Mouse (Mus musculus) neural tube, embryonic 12.5 days (tissue): ENCODE data around the gene Foxp4. TPM values are rescaled to one million over a fixed set of nuclear protein-coding genes. Genes with fewer than 3 reads are reported as not detected.

Source experiments
- ATAC-seq: fragments of 200-750 bp; cut with Nextera tagmentation; 2 replicates; pipeline ENCODE4 v1.8.0; 2017; ENCODE audit warnings: low read depth, mild to moderate bottlenecking, moderate TSS enrichment, moderate library complexity; ENCODE audit not compliant: low FRiP score
- H3K27ac ChIP-seq: fragments of 300-500 bp; sonication (generic); 2 replicates; pipeline ENCODE4 v1.5.1; 2016
- H3K27me3 ChIP-seq: fragments of 300-500 bp; sonication (generic); replicated peaks from 2 replicates; pipeline ENCODE4 v1.6.1; 2016; ENCODE audit warnings: mild to moderate bottlenecking
- H3K36me3 ChIP-seq: fragments of 300-500 bp; sonication (generic); 2 replicates; pipeline ENCODE4 v1.6.1; 2016; ENCODE audit warnings: mild to moderate bottlenecking
- H3K4me1 ChIP-seq: fragments of 300-500 bp; sonication (generic); 2 replicates; pipeline ENCODE4 v1.6.1; 2016
- H3K4me2 ChIP-seq: fragments of 300-500 bp; sonication (generic); replicated peaks from 2 replicates; pipeline ENCODE4 v1.6.1; 2016; ENCODE audit warnings: mild to moderate bottlenecking
- H3K4me3 ChIP-seq: fragments of 300-500 bp; sonication (generic); 2 replicates; pipeline ENCODE4 v1.5.1; 2016
- H3K9ac ChIP-seq: fragments of 300-500 bp; sonication (generic); 2 replicates; pipeline ENCODE4 v1.6.1; 2016; ENCODE audit warnings: mild to moderate bottlenecking
- H3K9me3 ChIP-seq: fragments of 300-500 bp; sonication (generic); 2 replicates; pipeline ENCODE4 v1.6.1; 2016; ENCODE audit warnings: mild to moderate bottlenecking
- WGBS: fragments of 180-500 bp; shearing (Covaris S2); methylation state at CpG from one replicate; pipeline ENCODE4 v1.1.7; 2016; 5-methylcytosine and 5-hydroxymethylcytosine counted together
- polyA plus RNA-seq: library from polyadenylated mRNA; unstranded; fragments of >200 nt; fragmentation: Nextera tagmentation; extraction: Ambion mirVana; gene quantifications from 2 replicates; pipeline ENCODE4 v1.2.1, GENCODE M21; 2016

Gene Foxp4
- polyA plus RNA-seq, 1 experiment from 2014 or later: 31.8 TPM

GRCm38 (mm10) chr17:47923678-47924382 lies 615 bp downstream of the Foxp4 start:
- Histone ChIP-seq H3K9ac (peak overlapping the region; percentile 91), H3K4me1 (peaks cover 58% of the 10 kb centered on the region), H3K4me2 (peak overlapping the region; percentile 98), H3K36me3 (peaks cover 5% of the 10 kb centered on the region; the same call in 1 of the 2 replicates), H3K4me3 (peak overlapping the region; percentile 88), H3K9me3 (no peaks in the 10 kb centered on the region), H3K27ac (peak overlapping the region; percentile 72), H3K27me3 (no peaks in the 10 kb centered on the region)
- under 1% methylated on average over 64 of the region's 65 CpGs for WGBS
- peak; percentile 38 for ATAC-seq

DNA sequence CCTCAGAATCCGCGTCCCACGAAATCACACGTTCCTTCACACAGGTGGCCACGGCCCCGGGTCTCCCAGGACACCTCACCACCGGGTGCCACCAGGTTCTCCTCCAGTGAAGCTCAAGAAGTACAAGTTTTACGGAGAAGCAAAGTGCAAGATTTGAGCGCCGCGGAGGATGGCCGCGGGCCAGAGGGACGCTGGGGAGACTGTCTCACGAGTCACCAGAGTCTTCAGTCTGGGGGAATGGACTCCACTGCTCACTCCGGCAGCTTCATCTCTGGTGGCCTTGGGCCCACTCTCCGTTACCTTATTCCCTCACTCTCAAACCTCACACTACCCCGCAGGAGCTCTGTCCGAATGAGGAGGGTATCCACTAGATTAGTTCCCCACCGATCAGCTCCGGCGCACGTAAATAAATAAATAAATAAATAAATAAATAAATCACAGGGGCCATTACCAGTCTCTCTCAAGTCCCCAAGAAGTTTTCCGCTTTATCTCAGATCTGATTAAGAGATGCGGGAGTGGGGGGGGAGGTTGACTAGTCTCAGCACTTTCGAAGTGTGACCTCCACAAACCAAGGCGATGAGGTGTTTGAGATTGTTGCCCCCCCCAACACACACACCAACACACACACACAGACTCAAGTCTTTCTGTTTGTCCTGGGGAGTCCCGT lies 1.3 kb downstream of the Foxp4 start:
- Histone ChIP-seq H3K4me3 (peak overlapping the region; percentile 88), H3K4me2 (peak overlapping the region; percentile 98), H3K9me3 (no peaks in the 10 kb centered on the region), H3K36me3 (peaks cover 5% of the 10 kb centered on the region; the same call in 1 of the 2 replicates), H3K27ac (no peak overlapping the region), H3K9ac (peak overlapping the region; percentile 91), H3K27me3 (no peaks in the 10 kb centered on the region), H3K4me1 (peaks cover 62% of the 10 kb centered on the region)
- WGBS: under 1% methylated on average over 28 of the region's 28 CpGs
- no peak for ATAC-seq

DNA sequence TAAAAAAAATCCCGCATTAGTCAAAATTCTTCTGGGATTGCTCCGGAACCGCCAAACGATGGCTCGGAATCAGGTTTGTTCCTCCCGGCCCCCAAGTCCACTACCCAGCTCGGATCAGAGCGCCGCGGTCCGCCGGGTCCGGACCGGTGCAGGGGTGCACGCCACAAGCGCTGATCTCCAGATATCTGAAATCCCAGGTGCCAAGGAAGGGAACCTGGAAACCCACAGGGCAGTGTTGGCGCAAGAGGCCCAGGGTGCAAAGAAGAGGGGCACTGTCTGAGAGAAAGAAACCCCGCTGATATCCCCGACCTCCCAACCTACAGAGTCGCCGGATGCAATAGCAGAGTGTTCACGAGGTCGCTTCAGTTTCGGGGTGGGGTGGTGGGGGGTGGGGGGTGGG lies 1.9 kb downstream of the Foxp4 start:
- H3K4me2 ChIP-seq: peak overlapping the region; percentile 98
- H3K27me3 ChIP-seq: no peaks in the 10 kb centered on the region
- no peak overlapping the region for H3K27ac ChIP-seq

DNA sequence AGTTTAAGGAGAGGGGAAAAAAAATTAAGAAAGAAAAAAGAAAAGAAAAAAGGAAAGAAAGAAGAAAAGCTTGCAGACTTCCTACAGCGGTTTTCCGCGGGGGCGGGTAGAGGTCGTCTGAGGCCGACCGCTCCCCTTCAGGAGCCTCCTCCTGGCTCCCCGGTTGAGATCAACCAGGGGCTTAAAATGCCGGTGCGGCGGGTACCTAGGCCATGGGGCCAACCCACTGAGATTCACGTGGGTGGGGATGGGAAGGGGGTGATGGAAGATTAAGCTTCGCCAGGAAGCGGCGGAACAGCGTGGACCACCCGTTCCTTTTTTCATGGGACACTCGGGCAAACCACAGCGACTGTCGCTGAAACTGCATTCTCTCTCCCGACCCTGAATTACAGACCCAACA lies 2.3 kb downstream of the Foxp4 start:
- H3K9ac ChIP-seq: peak overlapping the region; percentile 91
- H3K4me2 ChIP-seq: peak overlapping the region; percentile 98
- 1% methylated on average over 21 of the region's 21 CpGs for WGBS
- H3K4me3 ChIP-seq: peak overlapping the region; percentile 88
- no peak for ATAC-seq
- H3K27ac ChIP-seq: no peak overlapping the region
- H3K27me3 ChIP-seq: no peaks in the 10 kb centered on the region
- H3K36me3 ChIP-seq: peaks cover 5% of the 10 kb centered on the region; the same call in 1 of the 2 replicates
- H3K4me1 ChIP-seq: peaks cover 64% of the 10 kb centered on the region
- H3K9me3 ChIP-seq: no peaks in the 10 kb centered on the region

More for the DNA sequence above, 1.9 kb downstream of the Foxp4 start:
- H3K9ac ChIP-seq: peak overlapping the region; percentile 91
- H3K4me3 ChIP-seq: peak overlapping the region; percentile 88
- WGBS: under 1% methylated on average over 24 of the region's 24 CpGs
- ATAC-seq: no peak
- peaks cover 5% of the 10 kb centered on the region; the same call in 1 of the 2 replicates for H3K36me3 ChIP-seq
- peaks cover 64% of the 10 kb centered on the region for H3K4me1 ChIP-seq
- no peaks in the 10 kb centered on the region for H3K9me3 ChIP-seq

- Histone ChIP-seq H3K4me1 (peaks cover 67% of the 10 kb centered on the region), H3K27ac (no peak overlapping the region), H3K4me2 (peak overlapping the region; percentile 98), H3K4me3 (peak overlapping the region; percentile 88), H3K27me3 (no peaks in the 10 kb centered on the region), H3K9me3 (no peaks in the 10 kb centered on the region), H3K36me3 (peaks cover 5% of the 10 kb centered on the region; the same call in 1 of the 2 replicates), H3K9ac (peak overlapping the region; percentile 91; the same call in 1 of the 2 replicates)
- no peak for ATAC-seq
- WGBS: 36% methylated on average over 4 of the region's 4 CpGs
Observed at GRCm38 (mm10) chr17:47921136-47921665, 3.2 kb downstream of the Foxp4 start.

DNA sequence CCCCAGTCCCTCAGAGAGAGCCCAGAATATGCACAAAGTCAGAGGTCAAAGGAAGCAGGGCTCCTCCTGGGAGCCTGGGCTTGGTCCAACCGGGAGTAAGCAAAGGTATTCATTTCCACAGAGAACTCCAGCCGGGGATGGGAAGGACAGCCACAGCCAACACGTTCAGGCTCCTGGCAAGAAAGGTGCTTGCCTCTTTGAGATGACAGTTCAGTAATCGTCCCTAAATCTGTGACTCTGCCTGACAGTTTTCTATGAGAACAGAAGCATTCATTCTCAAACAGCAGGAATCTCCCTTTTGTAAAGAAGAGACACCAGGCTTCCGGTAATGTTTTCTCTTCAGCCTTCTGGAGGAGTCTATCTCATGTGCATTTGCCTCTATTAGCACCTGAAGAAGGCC lies 4.6 kb downstream of the Foxp4 start:
- ATAC-seq: no peak
- H3K9me3 ChIP-seq: no peaks in the 10 kb centered on the region
- H3K4me3 ChIP-seq: no peak overlapping the region
- H3K27me3 ChIP-seq: no peaks in the 10 kb centered on the region
- no peak overlapping the region for H3K27ac ChIP-seq
- H3K36me3 ChIP-seq: peaks cover 5% of the 10 kb centered on the region; the same call in 1 of the 2 replicates
- H3K4me2 ChIP-seq: peak overlapping the region; percentile 98
- 26% methylated on average over 5 of the region's 5 CpGs for WGBS
- peaks cover 71% of the 10 kb centered on the region for H3K4me1 ChIP-seq
- no peak overlapping the region for H3K9ac ChIP-seq

- H3K9me3 ChIP-seq: no peaks in the 10 kb centered on the region
- H3K36me3 ChIP-seq: peaks cover 8% of the 10 kb centered on the region; the same call in 1 of the 2 replicates
- 82% methylated on average over 5 of the region's 5 CpGs for WGBS
- H3K4me2 ChIP-seq: no peak overlapping the region
- H3K27me3 ChIP-seq: peaks cover 5% of the 10 kb centered on the region; the same call in 1 of the 2 replicates
- H3K4me1 ChIP-seq: peaks cover 62% of the 10 kb centered on the region
- no peak overlapping the region for H3K27ac ChIP-seq
- no peak overlapping the region for H3K9ac ChIP-seq
- H3K4me3 ChIP-seq: no peak overlapping the region
- no peak for ATAC-seq
Observed at GRCm38 (mm10) chr17:47917907-47918306, 6.5 kb downstream of the Foxp4 start.

- Histone ChIP-seq H3K4me1 (peaks cover 55% of the 10 kb centered on the region), H3K9ac (no peak overlapping the region), H3K4me3 (no peak overlapping the region), H3K27me3 (peaks cover 7% of the 10 kb centered on the region; the same call in 1 of the 2 replicates), H3K4me2 (no peak overlapping the region), H3K27ac (no peak overlapping the region), H3K9me3 (no peaks in the 10 kb centered on the region), H3K36me3 (peaks cover 10% of the 10 kb centered on the region; the same call in 1 of the 2 replicates)
- WGBS: 92% methylated on average over 3 of the region's 3 CpGs
- ATAC-seq: no peak
Observed at GRCm38 (mm10) chr17:47917212-47917611, 7.2 kb downstream of the Foxp4 start.

DNA sequence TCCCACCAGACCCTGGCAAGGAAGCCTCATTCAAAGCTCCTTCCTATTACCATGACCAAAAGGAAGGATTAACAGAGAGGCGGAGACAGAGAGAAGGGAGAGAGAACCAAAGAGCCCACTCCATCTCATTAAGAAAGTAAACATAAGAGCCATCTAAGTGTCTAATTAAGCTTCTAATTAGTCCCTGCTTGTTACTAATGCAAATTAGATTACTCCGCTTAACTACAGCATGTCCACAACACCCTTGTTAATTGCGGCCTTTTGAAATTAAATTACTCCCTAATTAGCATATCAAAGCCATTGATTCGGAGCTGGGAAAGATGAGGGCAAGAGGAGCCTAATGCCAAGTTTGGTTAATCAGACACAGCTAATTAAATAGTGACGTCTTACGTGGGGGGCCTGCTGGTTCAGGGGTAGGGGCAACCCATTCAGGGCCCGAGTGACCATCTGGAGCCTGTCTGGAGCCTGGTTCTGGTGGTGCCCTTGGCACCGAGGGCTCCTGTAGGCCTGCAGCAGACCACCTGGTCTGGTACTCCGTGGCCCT lies 9.7 kb downstream of the Foxp4 start:
- WGBS: 21% methylated on average over 9 of the region's 9 CpGs
- Histone ChIP-seq H3K36me3 (peaks cover 9% of the 10 kb centered on the region; the same call in 1 of the 2 replicates), H3K27ac (no peak overlapping the region), H3K4me3 (no peak overlapping the region), H3K27me3 (peaks cover 18% of the 10 kb centered on the region), H3K4me1 (peaks cover 43% of the 10 kb centered on the region), H3K9ac (no peak overlapping the region), H3K9me3 (no peaks in the 10 kb centered on the region), H3K4me2 (0 out of 2 replicates have a peak overlapping the region, but pooled peaks have one; percentile 14)
- ATAC-seq: peak; percentile 72

DNA sequence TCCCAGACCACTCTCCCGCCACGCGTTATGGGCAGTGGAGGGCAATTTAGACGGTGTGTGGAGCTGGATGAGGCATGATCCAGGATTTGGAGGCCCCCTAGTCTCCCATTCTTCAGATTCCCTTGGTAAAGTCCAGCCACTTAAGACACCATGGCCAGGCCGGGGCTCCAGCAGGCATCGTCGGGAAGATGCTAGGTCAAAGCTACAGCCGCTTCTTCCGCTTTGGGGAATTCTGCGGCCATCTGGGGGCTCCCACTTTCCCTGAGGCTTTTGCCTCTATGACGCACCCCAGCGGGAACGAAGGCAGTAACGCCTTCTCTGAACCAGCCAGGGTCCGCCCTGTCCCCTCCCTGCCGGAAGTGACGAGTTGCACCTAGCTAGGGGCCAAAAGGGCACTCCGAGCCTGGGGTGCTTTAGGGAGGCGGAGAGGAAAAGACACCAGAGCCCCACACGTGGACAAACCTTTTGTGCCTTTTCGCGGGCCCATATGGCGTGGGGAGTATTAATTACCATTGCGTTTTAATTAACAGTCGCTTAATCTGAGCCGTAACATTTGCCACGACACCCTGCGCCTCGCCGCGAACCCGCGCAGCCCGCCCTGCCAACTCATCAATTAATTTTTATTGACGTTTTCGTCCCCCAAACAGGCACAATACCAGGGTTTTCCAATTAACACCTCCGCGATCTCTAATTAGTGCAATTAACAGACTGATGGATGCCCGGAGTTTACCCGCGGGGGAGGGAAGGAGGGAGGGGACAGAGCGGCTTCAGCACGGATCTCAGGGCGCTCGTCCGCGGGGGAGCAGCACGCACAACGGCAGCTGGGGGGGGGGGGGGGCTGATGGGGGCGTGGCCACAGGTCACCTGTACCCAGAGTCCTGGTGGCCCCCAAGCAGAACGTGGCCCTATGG lies 15.1 kb downstream of the Foxp4 start:
- Histone ChIP-seq H3K4me1 (peaks cover 55% of the 10 kb centered on the region), H3K36me3 (0 out of 2 replicates have a peak, but pooled peaks cover 5% of the 10 kb centered on the region), H3K4me2 (peak overlapping the region; percentile 59), H3K4me3 (peak overlapping the region; percentile 23), H3K9ac (0 out of 2 replicates have a peak overlapping the region, but pooled peaks have one; percentile 51), H3K27ac (no peak overlapping the region), H3K9me3 (no peaks in the 10 kb centered on the region), H3K27me3 (peaks cover 29% of the 10 kb centered on the region)
- WGBS: 11% methylated on average over 51 of the region's 51 CpGs
- ATAC-seq: peak; percentile 31; the same call in 1 of the 2 replicates

- peaks cover 35% of the 10 kb centered on the region for H3K27me3 ChIP-seq
- H3K27ac ChIP-seq: no peak overlapping the region
- no peak for ATAC-seq
- no peaks in the 10 kb centered on the region for H3K9me3 ChIP-seq
- no peak overlapping the region for H3K4me3 ChIP-seq
- 83% methylated on average over 2 of the region's 2 CpGs for WGBS
- no peak overlapping the region for H3K9ac ChIP-seq
- peaks cover 4% of the 10 kb centered on the region; the same call in 1 of the 2 replicates for H3K36me3 ChIP-seq
- H3K4me2 ChIP-seq: peak overlapping the region; percentile 14; the same call in 1 of the 2 replicates
- H3K4me1 ChIP-seq: peaks cover 60% of the 10 kb centered on the region
Observed at GRCm38 (mm10) chr17:47908079-47908478, 16.4 kb downstream of the Foxp4 start.
